Mouse (Mus musculus): ENCODE measurements around the gene Gm7075. TPM values are rescaled to one million over a fixed set of nuclear protein-coding genes. Genes with fewer than 3 reads are reported as not detected.
A peak's percentile ranks its signal among the peaks of the same experiment; 100 is the strongest.
"Not testable (repeated sequence)": the region's sequence is repeated elsewhere in the genome, so short reads cannot be mapped to it uniquely, and the experiment has no call there.

The Gm7075 gene
- polyA plus RNA-seq (2016; fragmentation: Nextera tagmentation; extraction: Ambion mirVana) = not detected in 2 replicates

DNA sequence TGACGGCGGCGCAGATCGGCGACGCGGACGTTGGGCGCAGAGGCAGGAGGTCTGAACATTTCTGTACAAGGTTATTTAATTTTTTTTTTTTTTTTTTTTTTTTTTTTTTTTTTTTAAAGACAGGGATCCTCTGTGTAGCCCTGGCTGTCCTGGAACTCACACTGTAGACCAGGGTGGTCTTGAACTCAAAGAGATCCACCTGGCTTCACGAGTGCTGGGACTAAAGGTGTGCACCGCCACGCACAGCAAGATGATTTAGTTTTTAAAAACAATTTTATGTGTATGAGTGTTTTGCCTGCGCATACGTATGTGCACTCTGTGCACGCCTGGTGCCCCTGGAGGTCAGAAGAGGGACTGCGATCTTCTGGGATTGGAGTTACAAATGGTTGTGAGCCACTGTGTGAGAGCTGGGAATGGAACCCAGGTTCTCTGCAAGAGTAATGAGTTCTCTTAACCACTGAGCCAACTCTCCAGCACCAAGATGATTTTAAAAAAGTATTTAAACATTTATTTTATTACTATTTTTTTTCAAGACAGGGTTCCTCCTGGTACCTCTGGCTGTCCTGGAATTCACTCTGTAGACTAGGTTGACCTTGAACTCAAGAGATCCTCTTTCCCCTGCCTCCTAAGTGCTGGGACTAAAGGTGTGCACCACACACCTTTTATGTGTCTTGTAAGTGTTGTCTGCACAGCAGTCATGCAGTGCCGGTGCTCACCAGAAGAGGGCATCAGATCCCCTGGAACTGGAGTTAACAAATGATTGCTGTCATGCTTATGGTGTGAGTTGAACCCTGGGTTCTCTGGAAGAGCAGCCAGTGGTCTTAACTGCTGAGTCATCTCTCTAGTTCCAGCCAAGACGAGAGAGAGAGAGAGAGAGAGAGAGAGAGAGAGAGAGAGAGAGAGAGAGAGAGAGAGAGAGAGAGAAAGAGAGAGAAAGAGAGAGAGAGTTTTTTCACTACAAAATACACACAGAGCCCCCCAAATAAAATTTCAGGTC, at the start of gene Gm7075:
Gm7075 (minus strand) TSS at position 51 of the 997 bp plus-strand sequence.
- WGBS = 87% methylated on average over 18 of the region's 18 CpGs
- no peak within 1 kb of the TSS for H3K4me2 ChIP-seq (replicated peaks)
- no peaks in the 10 kb centered on the region for H3K4me1 ChIP-seq
- no peaks in the 10 kb centered on the region for H3K9me3 ChIP-seq
- no peaks in the 10 kb centered on the region for H3K36me3 ChIP-seq
- H3K27me3 ChIP-seq = no peaks in the 10 kb centered on the region
- ATAC-seq (ENCODE audit: low FRiP score, low read depth) = no peak
- H3K27ac ChIP-seq (replicated peaks) = no peak within 1 kb of the TSS
- no peak within 1 kb of the TSS for H3K9ac ChIP-seq (replicated peaks)
- no peak within 1 kb of the TSS for H3K4me3 ChIP-seq

DNA sequence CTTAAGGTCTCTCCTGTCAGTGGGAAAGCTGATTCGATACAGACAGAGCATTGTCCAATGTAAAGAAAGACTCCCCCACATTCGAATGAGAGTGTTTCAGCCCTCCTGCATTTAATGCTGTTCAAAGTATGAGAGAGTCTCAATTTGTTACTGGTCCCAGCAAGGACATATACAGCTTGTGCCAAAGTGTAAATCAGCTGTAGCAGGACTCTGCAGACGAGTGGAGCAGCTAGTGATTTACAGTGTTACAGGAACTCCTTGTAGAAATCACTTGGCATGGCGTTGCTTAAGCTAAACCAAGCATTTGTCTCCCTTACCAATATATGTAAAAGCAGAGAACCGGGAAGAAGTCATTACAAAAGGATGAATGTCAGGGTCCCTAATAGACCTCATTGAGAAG, 39.3 kb upstream of the Gm7075 start:
- 72% methylated on average over 5 of the region's 5 CpGs for WGBS
- H3K9me3 ChIP-seq = no peaks in the 10 kb centered on the region
- no peaks in the 10 kb centered on the region for H3K27me3 ChIP-seq
- no peak overlapping the region for H3K9ac ChIP-seq (replicated peaks)
- H3K4me1 ChIP-seq = peaks cover 7% of the 10 kb centered on the region; the same call in 1 of the 2 replicates
- no peak overlapping the region for H3K27ac ChIP-seq (replicated peaks)
- no peaks in the 10 kb centered on the region for H3K36me3 ChIP-seq
- ATAC-seq (ENCODE audit: low FRiP score, low read depth) = no peak
- H3K4me2 ChIP-seq (replicated peaks) = no peak overlapping the region
- H3K4me3 ChIP-seq = no peak overlapping the region

GRCm38 (mm10) chr10:63457292-63458128, 35.9 kb upstream of the Gm7075 start:
- Histone ChIP-seq H3K36me3 (no peaks in the 10 kb centered on the region), H3K9me3 (no peaks in the 10 kb centered on the region), H3K27ac (replicated peaks) (no peak overlapping the region), H3K9ac (replicated peaks) (no peak overlapping the region), H3K27me3 (no peaks in the 10 kb centered on the region), H3K4me3 (no peak overlapping the region), H3K4me2 (replicated peaks) (no peak overlapping the region), H3K4me1 (peaks cover 8% of the 10 kb centered on the region; the same call in 1 of the 2 replicates)
- no peak for ATAC-seq (ENCODE audit: low FRiP score, low read depth)
- 88% methylated on average over 17 of the region's 17 CpGs for WGBS

- Histone ChIP-seq H3K4me3 (no peak overlapping the region), H3K9ac (replicated peaks) (no peak overlapping the region), H3K4me2 (replicated peaks) (no peak overlapping the region), H3K36me3 (no peaks in the 10 kb centered on the region), H3K27ac (replicated peaks) (no peak overlapping the region; the same call in 1 of the 2 replicates), H3K27me3 (no peaks in the 10 kb centered on the region), H3K4me1 (peaks cover 8% of the 10 kb centered on the region; the same call in 1 of the 2 replicates), H3K9me3 (no peaks in the 10 kb centered on the region)
- peak; percentile 41; the same call in 1 of the 2 replicates for ATAC-seq (ENCODE audit: low FRiP score, low read depth)
- WGBS = 44% methylated on average over 8 of the region's 8 CpGs
Observed at GRCm38 (mm10) chr10:63455110-63455878, 33.7 kb upstream of the Gm7075 start.

DNA sequence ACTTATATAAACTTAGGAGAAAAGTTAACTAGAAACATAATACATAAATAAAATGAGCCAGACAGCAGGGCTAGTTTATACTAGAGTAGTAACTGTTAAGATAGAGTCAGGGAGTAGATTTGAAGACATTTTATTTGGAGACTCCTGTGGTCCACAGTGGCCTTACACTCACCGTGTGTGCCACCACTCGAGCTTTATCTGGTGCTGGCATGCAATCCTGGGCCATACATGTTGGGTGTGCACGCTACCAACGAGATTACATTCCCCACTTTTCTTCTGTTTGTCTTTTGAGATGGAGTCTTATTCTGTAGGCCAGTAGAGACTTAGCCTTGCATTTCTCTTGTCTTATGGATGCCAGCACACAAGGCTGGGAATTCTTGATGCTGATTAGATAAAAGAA, 32.3 kb upstream of the Gm7075 start:
- Histone ChIP-seq H3K27me3 (no peaks in the 10 kb centered on the region), H3K4me2 (replicated peaks) (no peak overlapping the region), H3K4me1 (peaks cover 8% of the 10 kb centered on the region; the same call in 1 of the 2 replicates), H3K27ac (replicated peaks) (no peak overlapping the region), H3K36me3 (no peaks in the 10 kb centered on the region), H3K9me3 (no peaks in the 10 kb centered on the region), H3K9ac (replicated peaks) (no peak overlapping the region), H3K4me3 (no peak overlapping the region)
- 96% methylated on average over 4 of the region's 4 CpGs for WGBS
- no peak for ATAC-seq (ENCODE audit: low FRiP score, low read depth)

- not testable (repeated sequence) for ATAC-seq (ENCODE audit: low FRiP score, low read depth); H3K36me3 ChIP-seq; H3K4me2 ChIP-seq (replicated peaks); H3K27ac ChIP-seq (replicated peaks); H3K4me3 ChIP-seq; H3K9ac ChIP-seq (replicated peaks); H3K9me3 ChIP-seq; H3K4me1 ChIP-seq; H3K27me3 ChIP-seq
- WGBS = 86% methylated on average over 13 of the region's 13 CpGs
Observed at GRCm38 (mm10) chr10:63444602-63445387, 23.2 kb upstream of the Gm7075 start.

GRCm38 (mm10) chr10:63439694-63440228, 18.2 kb upstream of the Gm7075 start:
- H3K27ac ChIP-seq (replicated peaks) = no peak overlapping the region
- ATAC-seq (ENCODE audit: low FRiP score, low read depth) = no peak
- peaks cover 2% of the 10 kb centered on the region; the same call in 1 of the 2 replicates for H3K27me3 ChIP-seq
- no peak overlapping the region for H3K9ac ChIP-seq (replicated peaks)
- H3K36me3 ChIP-seq = no peaks in the 10 kb centered on the region
- H3K9me3 ChIP-seq = no peaks in the 10 kb centered on the region
- no peak overlapping the region for H3K4me3 ChIP-seq
- H3K4me2 ChIP-seq (replicated peaks) = no peak overlapping the region
- no peaks in the 10 kb centered on the region for H3K4me1 ChIP-seq
- 76% methylated on average over 7 of the region's 7 CpGs for WGBS

GRCm38 (mm10) chr10:63438736-63439262, 17.2 kb upstream of the Gm7075 start:
- no peak overlapping the region for H3K4me2 ChIP-seq (replicated peaks)
- H3K27ac ChIP-seq (replicated peaks) = no peak overlapping the region
- H3K9me3 ChIP-seq = no peaks in the 10 kb centered on the region
- H3K4me3 ChIP-seq = no peak overlapping the region
- peaks cover 2% of the 10 kb centered on the region; the same call in 1 of the 2 replicates for H3K27me3 ChIP-seq
- no peaks in the 10 kb centered on the region for H3K36me3 ChIP-seq
- no peak overlapping the region for H3K9ac ChIP-seq (replicated peaks)
- H3K4me1 ChIP-seq = no peaks in the 10 kb centered on the region
- no peak for ATAC-seq (ENCODE audit: low FRiP score, low read depth)

- no peak overlapping the region for H3K9ac ChIP-seq (replicated peaks)
- H3K27ac ChIP-seq (replicated peaks) = no peak overlapping the region
- WGBS = 87% methylated on average over 2 of the region's 2 CpGs
- no peak overlapping the region for H3K4me3 ChIP-seq
- no peaks in the 10 kb centered on the region for H3K36me3 ChIP-seq
- H3K4me2 ChIP-seq (replicated peaks) = no peak overlapping the region
- ATAC-seq (ENCODE audit: low FRiP score, low read depth) = no peak
- H3K27me3 ChIP-seq = no peaks in the 10 kb centered on the region
- H3K4me1 ChIP-seq = no peaks in the 10 kb centered on the region
- H3K9me3 ChIP-seq = no peaks in the 10 kb centered on the region
Observed at GRCm38 (mm10) chr10:63432887-63433286, 11.3 kb upstream of the Gm7075 start.

DNA sequence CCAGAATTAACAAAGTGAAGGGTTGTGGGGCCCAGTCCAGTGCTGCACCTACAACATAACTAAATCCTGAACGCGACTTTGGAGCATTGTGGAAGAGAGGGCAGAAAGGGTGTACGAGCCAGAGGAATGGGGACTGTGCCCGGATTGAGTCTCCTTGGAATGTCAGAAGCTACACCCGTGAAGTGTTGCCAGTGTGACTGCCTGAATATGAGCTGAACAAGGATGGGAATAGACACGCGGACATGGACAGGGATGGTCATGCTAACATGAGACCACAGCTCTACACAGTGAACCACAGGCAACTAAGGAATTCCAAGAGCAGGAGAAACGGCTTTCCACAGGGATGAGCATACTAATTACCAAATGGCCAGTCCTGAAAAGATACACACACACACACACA, 10.5 kb upstream of the Gm7075 start:
- ATAC-seq (ENCODE audit: low FRiP score, low read depth) = no peak
- H3K4me2 ChIP-seq (replicated peaks) = no peak overlapping the region
- H3K4me3 ChIP-seq = no peak overlapping the region
- no peaks in the 10 kb centered on the region for H3K9me3 ChIP-seq
- no peaks in the 10 kb centered on the region for H3K4me1 ChIP-seq
- H3K27ac ChIP-seq (replicated peaks) = no peak overlapping the region
- H3K36me3 ChIP-seq = no peaks in the 10 kb centered on the region
- H3K9ac ChIP-seq (replicated peaks) = no peak overlapping the region
- WGBS = 91% methylated on average over 8 of the region's 8 CpGs
- no peaks in the 10 kb centered on the region for H3K27me3 ChIP-seq
